Mouse (Mus musculus): Measurements from ENCODE around the gene Slc17a1.

Slc17a1 gene

DNA sequence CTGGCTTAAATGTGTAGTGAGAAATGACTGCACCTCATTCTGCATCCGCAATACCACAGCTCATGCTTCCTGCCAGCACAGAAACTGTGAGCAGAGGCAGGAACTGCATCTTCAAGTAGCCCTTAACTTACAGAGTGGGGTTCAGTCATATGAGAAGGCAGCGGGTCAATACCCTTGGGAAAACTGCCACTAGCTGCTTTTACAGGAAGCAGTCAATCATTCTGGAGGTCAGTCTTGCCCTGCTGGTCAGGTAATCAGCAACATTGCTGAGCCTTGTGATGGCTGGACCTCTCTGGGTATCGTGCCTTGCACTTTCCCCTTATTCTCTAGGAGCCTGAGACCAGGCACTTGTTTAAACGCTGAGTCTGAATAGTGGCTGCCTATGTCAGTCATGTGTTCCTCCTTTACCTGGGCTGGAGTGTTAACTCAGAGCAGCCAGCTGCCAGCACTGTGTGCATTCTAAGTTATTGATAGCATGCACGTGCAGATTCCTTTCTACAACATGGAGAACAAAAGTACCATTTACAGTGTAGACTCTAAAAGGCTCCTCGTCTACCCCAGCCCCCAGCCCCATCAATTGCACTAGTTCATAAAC, 21.6 kb downstream of the Slc17a1 start:
- DNase-seq = peak; percentile 52

DNA sequence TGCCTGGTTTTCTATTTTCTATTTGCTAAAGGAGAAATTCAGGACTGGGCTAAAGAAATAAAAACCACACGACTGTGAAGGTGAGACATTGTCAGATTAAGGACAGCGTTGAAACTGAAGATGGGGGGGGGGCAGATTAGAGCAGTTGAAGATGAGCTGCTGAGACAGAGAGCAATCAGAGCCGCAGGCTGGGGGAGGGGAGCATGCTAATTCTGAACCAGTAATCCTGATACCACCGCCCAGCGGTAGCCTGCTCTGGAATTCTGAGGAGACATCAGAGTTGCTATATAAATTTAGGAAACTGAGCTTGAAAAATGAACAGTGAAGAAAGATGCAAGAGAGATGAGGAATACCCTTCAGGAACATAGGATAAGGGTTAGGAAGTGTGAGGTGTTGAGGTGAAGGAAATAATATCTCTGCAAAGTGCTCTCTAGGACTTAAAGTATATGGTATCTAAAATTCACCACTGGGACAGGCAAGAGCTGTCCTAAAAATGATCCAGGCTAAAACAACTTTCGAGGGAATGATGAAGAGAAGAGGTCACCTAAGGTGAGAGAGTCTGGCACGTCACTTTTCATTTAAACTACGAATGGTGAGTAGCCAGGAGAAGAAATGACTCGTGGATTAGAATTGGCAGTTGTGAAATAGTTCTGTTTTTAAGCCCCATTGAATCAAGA, 25.2 kb downstream of the Slc17a1 start:
- DNase-seq = peak; percentile 11

- peak; percentile 26 for DNase-seq
These were observed 25.7 kb downstream of the Slc17a1 start for GRCm38 (mm10) chr13:23893269-23893593.

- no peak for DNase-seq
These were observed 30.7 kb downstream of the Slc17a1 start for GRCm38 (mm10) chr13:23898242-23898641.

GRCm38 (mm10) chr13:23906906-23907305, 39.4 kb downstream of the Slc17a1 start:
- no peak for DNase-seq

GRCm38 (mm10) chr13:23910121-23910520, 42.6 kb downstream of the Slc17a1 start:
- no peak for DNase-seq

DNA sequence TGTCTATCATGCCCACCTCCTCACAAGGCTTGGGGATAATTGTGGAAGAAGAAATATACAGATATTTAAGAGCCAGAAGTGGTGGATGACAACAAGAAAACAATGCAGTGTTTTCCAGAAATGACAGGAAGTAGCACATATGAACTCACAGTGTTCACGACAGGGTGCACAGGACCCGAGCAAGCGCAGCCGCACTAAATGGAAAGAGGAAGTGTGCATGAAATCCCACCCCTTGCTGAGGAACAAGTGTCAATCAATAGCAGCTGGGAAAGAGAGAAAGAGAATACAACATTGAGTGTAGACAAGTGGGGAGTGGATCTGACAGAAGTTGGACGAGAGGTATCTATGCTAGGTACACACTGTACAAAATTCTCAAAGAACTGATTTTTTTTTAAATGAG, 43.8 kb downstream of the Slc17a1 start:
- no peak for DNase-seq

GRCm38 (mm10) chr13:23913791-23914306, 46.3 kb downstream of the Slc17a1 start:
- DNase-seq = peak; percentile 19

DNA sequence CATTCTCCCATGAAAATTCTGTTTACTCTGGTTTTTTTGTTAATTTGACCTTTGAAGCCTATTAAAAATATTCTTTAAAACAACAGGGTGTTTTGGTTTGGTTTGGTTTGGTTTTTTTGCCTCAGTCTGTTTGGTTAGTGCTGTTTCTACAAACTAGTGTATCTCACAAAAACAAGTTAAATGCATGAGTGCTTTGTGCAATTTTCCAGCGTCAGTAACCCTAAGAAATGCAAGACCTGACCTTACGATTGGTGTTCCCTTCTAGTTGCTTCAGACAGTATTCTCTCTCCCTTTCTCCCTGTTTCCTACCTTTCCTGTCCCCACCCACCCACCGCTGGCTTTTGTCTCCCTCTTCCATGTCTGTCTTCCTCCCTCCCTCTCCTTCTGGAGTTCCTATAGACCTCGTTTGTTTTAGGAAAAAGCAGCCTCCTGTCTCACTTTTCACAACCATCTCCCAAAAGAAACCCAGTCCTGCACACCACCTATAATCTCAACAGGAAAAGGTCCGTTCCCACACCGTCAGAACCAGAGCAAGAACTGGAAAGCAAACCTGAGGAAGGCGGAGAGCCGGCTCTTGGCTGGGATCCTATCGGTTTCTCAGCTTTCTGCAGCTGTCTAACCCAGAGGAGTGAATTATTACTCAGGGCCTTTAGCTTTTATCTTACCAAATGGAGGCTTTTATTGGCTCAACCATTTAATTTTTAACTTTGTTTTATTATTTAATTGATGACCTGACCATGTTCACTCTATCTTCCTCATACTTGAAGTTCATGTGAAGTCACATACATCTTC, 47.0 kb downstream of the Slc17a1 start, which contains the start of gene Slc17a4:
Gene Slc17a4 (minus strand): TSS at position 634 of the 792 bp plus-strand sequence.
- DNase-seq = no peak

- DNase-seq = peak; percentile 30
These were observed 48.6 kb downstream of the Slc17a1 start for GRCm38 (mm10) chr13:23916132-23916531.

- DNase-seq = no peak
These were observed 50.1 kb downstream of the Slc17a1 start for GRCm38 (mm10) chr13:23917674-23918073.

GRCm38 (mm10) chr13:23925792-23926191, 58.2 kb downstream of the Slc17a1 start:
- no peak for DNase-seq

GRCm38 (mm10) chr13:23928637-23929036, 61.1 kb downstream of the Slc17a1 start:
- no peak for DNase-seq

DNA sequence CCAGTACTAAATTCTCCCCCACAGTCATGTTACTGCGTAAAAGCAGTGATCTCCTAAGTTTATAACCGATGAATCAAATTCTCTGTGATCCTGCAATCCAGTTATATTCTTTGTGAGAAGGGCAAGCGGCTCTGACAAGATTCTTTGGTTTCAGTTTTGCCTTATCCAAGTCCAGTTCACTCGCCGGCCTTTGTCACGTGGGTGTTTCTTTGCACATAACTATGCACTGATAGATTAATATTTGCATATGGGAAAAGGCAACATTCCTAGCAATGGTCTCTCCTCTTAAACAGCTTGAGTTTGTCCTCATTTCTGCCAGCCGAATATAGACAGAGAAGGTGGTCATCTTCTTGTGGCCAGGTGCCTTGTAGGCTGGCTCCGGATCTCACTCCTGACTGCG, 62.9 kb downstream of the Slc17a1 start:
- DNase-seq = no peak

- DNase-seq = no peak
These were observed 63.4 kb downstream of the Slc17a1 start for GRCm38 (mm10) chr13:23930904-23931303.

DNA sequence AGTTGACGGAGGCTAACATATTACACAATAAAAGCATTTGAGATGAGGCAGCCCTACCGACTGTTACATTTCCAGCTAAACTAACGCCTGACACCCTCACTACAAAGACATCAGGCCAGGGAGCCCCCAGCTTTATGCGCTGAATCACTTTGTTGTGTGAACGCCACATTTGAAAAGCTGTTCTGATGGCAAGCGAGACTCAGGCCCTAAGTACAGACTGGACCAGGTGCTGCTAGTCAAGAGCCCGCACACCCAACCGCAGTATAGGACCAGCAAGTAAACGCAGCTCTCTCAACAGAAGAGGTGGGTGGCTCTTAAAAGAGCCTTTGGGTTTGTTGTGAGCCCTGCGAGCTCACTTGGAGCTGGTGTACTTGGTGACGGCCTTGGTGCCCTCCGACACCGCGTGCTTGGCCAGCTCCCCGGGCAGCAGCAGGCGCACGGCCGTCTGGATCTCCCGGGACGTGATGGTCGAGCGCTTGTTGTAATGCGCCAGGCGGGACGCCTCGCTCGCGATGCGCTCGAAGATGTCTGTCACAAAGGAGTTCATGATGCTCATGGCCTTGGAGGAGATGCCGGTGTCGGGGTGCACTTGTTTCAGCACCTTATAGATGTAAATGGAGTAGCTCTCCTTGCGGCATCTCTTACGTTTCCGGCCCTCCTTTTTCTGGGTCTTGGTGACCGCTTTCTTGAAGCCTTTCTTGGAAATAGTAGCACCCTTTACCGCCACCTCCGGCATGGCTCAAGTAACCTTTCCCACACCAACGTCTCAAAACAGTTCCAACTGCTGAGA, 66.1 kb downstream of the Slc17a1 start, which contains the start of gene Hist1h2ba:
Gene Hist1h2ba (minus strand): TSS at position 736 of the 790 bp plus-strand sequence.
- DNase-seq = no peak

GRCm38 (mm10) chr13:23934211-23934520, 66.6 kb downstream of the Slc17a1 start, which contains the start of gene Hist1h2aa:
Gene Hist1h2aa, plus strand, starts transcription at chr13:23934462.
- no peak for DNase-seq

DNA sequence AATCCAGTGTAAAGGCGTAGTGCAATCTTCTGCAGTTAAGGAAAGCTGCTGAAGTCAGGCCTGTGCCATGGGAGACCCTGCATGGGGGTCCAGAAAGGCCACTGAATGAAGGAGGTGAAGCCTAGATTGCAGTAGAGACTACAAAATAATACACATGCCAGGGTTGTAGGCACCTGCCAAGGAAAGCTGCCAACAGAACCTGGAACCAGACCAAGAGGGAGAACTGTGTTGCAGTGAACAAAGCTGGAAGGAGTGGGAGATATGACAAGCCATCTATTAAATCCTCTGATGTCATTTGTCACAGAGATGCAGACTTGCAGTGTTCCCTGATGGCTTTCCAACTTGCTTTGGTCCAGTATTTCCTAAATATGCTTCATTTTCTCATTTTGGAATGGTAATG, 71.1 kb downstream of the Slc17a1 start:
- no peak for DNase-seq

DNA sequence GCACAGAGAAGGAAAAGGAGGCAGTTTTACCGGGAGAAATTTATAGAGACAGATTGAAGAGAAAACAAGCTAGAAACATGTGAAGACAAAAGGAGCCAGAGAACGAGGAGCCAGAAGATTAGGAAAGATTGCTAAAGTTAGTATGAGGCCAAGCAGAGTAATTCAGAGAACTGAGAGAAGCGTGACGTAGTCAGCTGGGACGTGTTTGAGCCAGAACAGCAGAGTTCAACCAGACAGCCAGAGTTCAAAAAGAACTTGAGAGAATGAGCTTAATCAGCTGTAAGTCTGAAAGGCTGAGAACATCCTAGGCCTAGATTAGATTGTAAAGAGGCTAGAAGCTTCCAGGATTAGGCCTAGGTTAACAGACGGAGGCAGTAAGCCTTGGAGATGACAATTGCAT, 72.7 kb downstream of the Slc17a1 start:
- no peak for DNase-seq

DNA sequence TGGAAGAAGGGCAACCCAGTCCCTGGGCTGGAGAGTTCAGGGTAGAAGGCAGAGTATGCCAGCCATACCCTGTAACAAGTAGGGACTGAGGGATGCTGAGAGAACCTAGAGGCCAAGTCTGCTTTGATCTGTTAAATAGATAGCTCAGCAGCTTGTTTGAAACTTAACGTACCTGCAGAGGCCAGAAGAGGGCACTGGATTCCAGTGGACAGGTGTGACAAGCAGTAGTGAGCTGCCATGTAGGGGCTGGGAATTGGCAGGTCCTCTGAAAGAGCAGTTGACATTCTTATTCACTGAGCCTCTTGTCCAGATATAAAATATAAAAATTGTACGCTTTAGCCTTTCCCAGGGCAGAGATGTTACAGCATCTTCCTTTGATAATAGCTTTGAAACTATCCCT, 75.3 kb downstream of the Slc17a1 start:
- DNase-seq = no peak

Data from embryo, embryonic 11 days (tissue).